Comparison of ENCODE assay signal across 8 mouse cellular contexts in genomic region chr17:23740136-23740584, GRCm38 (mm10). TPM values are rescaled to one million over a fixed set of nuclear protein-coding genes. Genes with fewer than 3 reads are reported as not detected.
DNase-seq lines count a peak whose midpoint lies in the region; ATAC-seq and TF ChIP-seq lines count a peak whose summit lies in the region.

No protein-coding gene starts in this region.

- intact Hi-C loops in heart, postnatal 25 days (cut with DNase I): no loop called here

- TF ChIP-seq RAD21 in MEL (IDR thresholded peaks at IDR 0.05; ENCODE audit: low read depth, low read length): no peak

- TF ChIP-seq CTCF in MEL (IDR thresholded peaks at IDR 0.05 in 2 of 3, conservative IDR thresholded peaks at IDR 0.05 in 1 of 3; ENCODE audit: control insufficient read depth in 1 of 3, insufficient read depth in 1 of 3, low read depth in 2 of 3, low read length in 3 of 3, poor library complexity in 1 of 3, severe bottlenecking in 1 of 3): no peak
- TF ChIP-seq CTCF in layer of hippocampus, adult 2 months (conservative IDR thresholded peaks at IDR 0.05): no peak
- TF ChIP-seq CTCF in lung, adult 2 months (IDR thresholded peaks at IDR 0.05; ENCODE audit: insufficient read depth, low read length): no peak

- H3K79me2 ChIP-seq in MEL (ENCODE audit: control insufficient read depth, insufficient read depth, low read length, poor library complexity): no peaks in the 10 kb centered on the region; the same call in 1 of the 2 replicates

- H3K9ac ChIP-seq in MEL (ENCODE audit: control insufficient read depth, low read depth, low read length, poor library complexity, severe bottlenecking): peak overlapping the region; percentile 84
- H3K9ac ChIP-seq in forebrain, embryonic 16.5 days (replicated peaks; ENCODE audit: low read depth, low read length): peak overlapping the region; percentile 80

- peak; percentile 49 to 67; a peak in 2 of 4 replicates for TF ChIP-seq POLR2A in MEL (IDR thresholded peaks at IDR 0.05; ENCODE audit: control insufficient read depth in 1 of 2, insufficient read depth in 1 of 2, low read depth in 1 of 2, low read length in 2 of 2, poor library complexity in 1 of 2)
- peak; percentile 78 for TF ChIP-seq POLR2A in lung, adult 2 months (IDR thresholded peaks at IDR 0.05; ENCODE audit: borderline replicate concordance, extremely low read depth, low read depth, low read length)

- H3K4me2 ChIP-seq in forebrain, embryonic 16.5 days (ENCODE audit: low read length): peak overlapping the region; percentile 96

- no peaks in the 10 kb centered on the region for H3K27me3 ChIP-seq in MEL (ENCODE audit: control insufficient read depth in 1 of 2, insufficient read depth in 2 of 2, low read length in 2 of 2)
- H3K27me3 ChIP-seq in forebrain, embryonic 16.5 days (replicated peaks; ENCODE audit: control insufficient read depth, insufficient read depth, low read length): peaks cover 45% of the 10 kb centered on the region

- no peaks in the 10 kb centered on the region for H3K9me3 ChIP-seq in MEL (replicated peaks; ENCODE audit: insufficient read depth, low read length)
- H3K9me3 ChIP-seq in forebrain, embryonic 16.5 days (ENCODE audit: control insufficient read depth, low read length): no peaks in the 10 kb centered on the region

- peak; percentile 93 for ATAC-seq in forebrain, embryonic 16.5 days
- ATAC-seq in neutrophil, adult 5-6 weeks (ENCODE audit: extremely low read depth, insufficient number of reproducible peaks, low FRiP score, poor library complexity, severe bottlenecking): peak; percentile 68; the same call in 1 of the 2 replicates

- no peak for TF ChIP-seq EP300 in MEL (IDR thresholded peaks at IDR 0.05; ENCODE audit: low read depth in 1 of 2, low read length in 2 of 2)

- DNase-seq in MEL (ENCODE audit: low read depth, low spot score): peak; percentile 92
- DNase-seq in cerebellum, adult 18-20 months: peak; percentile 93 to 97
- DNase-seq in heart, postnatal 25 days (ENCODE audit: low spot score): peak; percentile 89
- DNase-seq in layer of hippocampus, adult 2 months (ENCODE audit: low spot score in 2 of 2): peak; percentile 91 to 94
- peak; percentile 87 for DNase-seq in lung, adult 2 months
- DNase-seq in testis, postnatal 14 days (ENCODE audit: low spot score): peak; percentile 83

- H3K4me3 ChIP-seq in MEL (ENCODE audit: control insufficient read depth in 1 of 2, insufficient read depth in 1 of 2, low read depth in 2 of 2, low read length in 2 of 2): peak overlapping the region; percentile 72 to 76
- peak overlapping the region; percentile 82 for H3K4me3 ChIP-seq in forebrain, embryonic 16.5 days (replicated peaks; ENCODE audit: low read length)
- H3K4me3 ChIP-seq in layer of hippocampus, adult 2 months: peak overlapping the region; percentile 81
- peak overlapping the region; percentile 78 for H3K4me3 ChIP-seq in lung, adult 2 months (replicated peaks; ENCODE audit: extremely low read depth, low read depth, low read length)

- H3K36me3 ChIP-seq in MEL (ENCODE audit: control insufficient read depth in 1 of 2, insufficient read depth in 2 of 2, low read length in 2 of 2): no peaks in the 10 kb centered on the region
- H3K36me3 ChIP-seq in forebrain, embryonic 16.5 days (ENCODE audit: control insufficient read depth, insufficient read depth): peaks cover 6% of the 10 kb centered on the region; the same call in 1 of the 2 replicates

- peak overlapping the region; percentile 53 for H3K27ac ChIP-seq in MEL (ENCODE audit: control insufficient read depth, low read depth, low read length)
- peak overlapping the region; percentile 48 for H3K27ac ChIP-seq in forebrain, embryonic 16.5 days (ENCODE audit: low read length)
- peak overlapping the region; percentile 97 for H3K27ac ChIP-seq in layer of hippocampus, adult 2 months

- WGBS in forebrain, embryonic 16.5 days: 0% methylated on average over 46 of the region's 46 CpGs
- WGBS in lung, adult 2 months: 0% methylated on average over 44 of the region's 46 CpGs

- H3K4me1 ChIP-seq in MEL (ENCODE audit: control insufficient read depth in 1 of 2, insufficient read depth in 2 of 2, low read length in 2 of 2): peaks cover 0 to 5% of the 10 kb centered on the region in 2 experiments; a peak in 1 of 4 replicates
- peaks cover 37% of the 10 kb centered on the region for H3K4me1 ChIP-seq in forebrain, embryonic 16.5 days (replicated peaks; ENCODE audit: control insufficient read depth, insufficient read depth, low read length)
- H3K4me1 ChIP-seq in lung, adult 2 months (ENCODE audit: control insufficient read depth, insufficient read depth, low read length): peaks cover 14% of the 10 kb centered on the region

TF ChIP-seq in MEL, 35 proteins besides CTCF, POLR2A, EP300 and RAD21 (continues in another document):
- peak; percentile 45 for TF ChIP-seq NELFE (IDR thresholded peaks at IDR 0.05; ENCODE audit: low read depth, low read length)
- TF ChIP-seq ETS1 (IDR thresholded peaks at IDR 0.05; ENCODE audit: low read depth, low read length): no peak
- TF ChIP-seq CHD2 (IDR thresholded peaks at IDR 0.05; ENCODE audit: low read length): no peak
- TF ChIP-seq MAZ (IDR thresholded peaks at IDR 0.05; ENCODE audit: low read depth, low read length): peak; percentile 63; the same call in 1 of the 2 replicates
- no peak for TF ChIP-seq KAT2A (conservative IDR thresholded peaks at IDR 0.05; ENCODE audit: low read depth, low read length)
- no peak for TF ChIP-seq SIN3A (IDR thresholded peaks at IDR 0.05; ENCODE audit: low read length)
- no peak for TF ChIP-seq USF1 (IDR thresholded peaks at IDR 0.05; ENCODE audit: low read depth, low read length)
- TF ChIP-seq JUND (IDR thresholded peaks at IDR 0.05; ENCODE audit: low read depth, low read length): no peak
- no peak for TF ChIP-seq POLR2AphosphoS5 (IDR thresholded peaks at IDR 0.05; ENCODE audit: borderline replicate concordance, low read depth, low read length)
- no peak for TF ChIP-seq ZNF384 (IDR thresholded peaks at IDR 0.05; ENCODE audit: low read depth, low read length)
- TF ChIP-seq MXI1 (IDR thresholded peaks at IDR 0.05; ENCODE audit: low read depth, low read length): no peak; the same call in 1 of the 2 replicates
- no peak; the same call in 1 of the 2 replicates for TF ChIP-seq HCFC1 (IDR thresholded peaks at IDR 0.05; ENCODE audit: low read depth, low read length)
- no peak for TF ChIP-seq POLR2AphosphoS2 (IDR thresholded peaks at IDR 0.05; ENCODE audit: low read length)
- no peak for TF ChIP-seq ZKSCAN1 (IDR thresholded peaks at IDR 0.05; ENCODE audit: low read depth, low read length)
- TF ChIP-seq NRF1 (IDR thresholded peaks at IDR 0.05; ENCODE audit: insufficient read depth, low read depth, low read length, poor library complexity, severe bottlenecking): peak; percentile 70
- no peak for TF ChIP-seq TAL1 (IDR thresholded peaks at IDR 0.05; ENCODE audit: low read length)
- TF ChIP-seq GABPA (IDR thresholded peaks at IDR 0.05; ENCODE audit: low read depth, low read length): no peak
- TF ChIP-seq MAX (IDR thresholded peaks at IDR 0.05; ENCODE audit: low read length): peak; percentile 68

RNA-seq across cellular contexts. Expression of gene Paqr4, which starts 0.5 kb away (rescaled TPM):
- total RNA-seq in MEL (2012; rRNA removed): 5.2 and 6.5 TPM in 2 replicates
- 10 to 100 TPM in 1 of 2 experiments, not detected in 1; 10.7 TPM for polyA plus RNA-seq in MEL (2012; ENCODE audit: insufficient read depth in 1 of 2, insufficient read length in 2 of 2, low read depth in 1 of 2, low replicate concordance in 2 of 2, missing spikeins in 1 of 2)
- polyA plus RNA-seq in forebrain, embryonic 16.5 days (2015; fragmentation: Nextera tagmentation; extraction: Ambion mirVana): 40.8 and 45.6 TPM in 2 replicates
- 10 to 100 TPM; 26.1 to 29.5 TPM for total RNA-seq in heart, postnatal 25 days (2021)
- total RNA-seq in layer of hippocampus, adult 2 months (2021): 10 to 100 TPM; 46.2 to 48.3 TPM
- 59.8 and 63.5 TPM in 2 replicates for polyA plus RNA-seq in lung, adult 2 months (2012; rRNA removed)
- total RNA-seq in neutrophil, adult 5-6 weeks (2017): 0.70 TPM in 1 of 2 replicates, not detected in the other

RNA-seq across cellular contexts. Expression of gene Kremen2, which starts 5.5 kb away (rescaled TPM):
- total RNA-seq in MEL (2012; rRNA removed): 0.10 TPM in 1 of 2 replicates, not detected in the other
- polyA plus RNA-seq in MEL (2012; ENCODE audit: insufficient read depth in 1 of 2, insufficient read length in 2 of 2, low read depth in 1 of 2, low replicate concordance in 2 of 2, missing spikeins in 1 of 2): under 1 TPM in 1 of 2 experiments, not detected in 1; 0.11 TPM
- polyA plus RNA-seq in forebrain, embryonic 16.5 days (2015; fragmentation: Nextera tagmentation; extraction: Ambion mirVana): 0.41 and 1.0 TPM in 2 replicates
- not detected for total RNA-seq in heart, postnatal 25 days (2021)
- total RNA-seq in layer of hippocampus, adult 2 months (2021): under 1 TPM; 0.23 to 0.32 TPM
- polyA plus RNA-seq in lung, adult 2 months (2012; rRNA removed): 0.81 and 1.1 TPM in 2 replicates
- 0.23 TPM in 1 of 2 replicates, not detected in the other for total RNA-seq in neutrophil, adult 5-6 weeks (2017)

RNA-seq across cellular contexts. Expression of gene Pkmyt1, which starts 14.0 kb away (rescaled TPM):
- 15.8 and 16.6 TPM in 2 replicates for total RNA-seq in MEL (2012; rRNA removed)
- 10 to 100 TPM in 1 of 2 experiments, not detected in 1; 49.8 TPM for polyA plus RNA-seq in MEL (2012; ENCODE audit: insufficient read depth in 1 of 2, insufficient read length in 2 of 2, low read depth in 1 of 2, low replicate concordance in 2 of 2, missing spikeins in 1 of 2)
- polyA plus RNA-seq in forebrain, embryonic 16.5 days (2015; fragmentation: Nextera tagmentation; extraction: Ambion mirVana): 22.3 and 25.0 TPM in 2 replicates
- total RNA-seq in heart, postnatal 25 days (2021): 1 to 10 TPM; 1.4 to 1.5 TPM
- total RNA-seq in layer of hippocampus, adult 2 months (2021): 1 to 10 TPM; 3.4 to 3.5 TPM
- 21.8 and 25.3 TPM in 2 replicates for polyA plus RNA-seq in lung, adult 2 months (2012; rRNA removed)
- total RNA-seq in neutrophil, adult 5-6 weeks (2017): 6.5 and 8.0 TPM in 2 replicates

RNA-seq across cellular contexts. Expression of gene 1520401A03Rik, which starts 17.6 kb away (rescaled TPM):
- not detected in 2 replicates for total RNA-seq in MEL (2012; rRNA removed)
- not detected for polyA plus RNA-seq in MEL (2012; ENCODE audit: insufficient read depth in 1 of 2, insufficient read length in 2 of 2, low read depth in 1 of 2, low replicate concordance in 2 of 2, missing spikeins in 1 of 2)
- polyA plus RNA-seq in forebrain, embryonic 16.5 days (2015; fragmentation: Nextera tagmentation; extraction: Ambion mirVana): not detected in 2 replicates
- total RNA-seq in heart, postnatal 25 days (2021): not detected
- under 1 TPM; 0.25 to 0.64 TPM for total RNA-seq in layer of hippocampus, adult 2 months (2021)
- polyA plus RNA-seq in lung, adult 2 months (2012; rRNA removed): not detected in 2 replicates
- total RNA-seq in neutrophil, adult 5-6 weeks (2017): not detected in 2 replicates

RNA-seq across cellular contexts. Expression of gene Flywch1, which starts 31.2 kb away (rescaled TPM):
- total RNA-seq in MEL (2012; rRNA removed): 14.8 and 15.3 TPM in 2 replicates
- 10 to 100 TPM in 1 of 2 experiments, not detected in 1; 29.7 TPM for polyA plus RNA-seq in MEL (2012; ENCODE audit: insufficient read depth in 1 of 2, insufficient read length in 2 of 2, low read depth in 1 of 2, low replicate concordance in 2 of 2, missing spikeins in 1 of 2)
- polyA plus RNA-seq in forebrain, embryonic 16.5 days (2015; fragmentation: Nextera tagmentation; extraction: Ambion mirVana): 151 and 156 TPM in 2 replicates
- 10 to 100 TPM; 29.7 to 33.2 TPM for total RNA-seq in heart, postnatal 25 days (2021)
- 100 to 1,000 TPM; 310 to 345 TPM for total RNA-seq in layer of hippocampus, adult 2 months (2021)
- 37.1 and 39.1 TPM in 2 replicates for polyA plus RNA-seq in lung, adult 2 months (2012; rRNA removed)
- 16.8 and 18.3 TPM in 2 replicates for total RNA-seq in neutrophil, adult 5-6 weeks (2017)

Comparison
In these comparisons a context has a peak if more than half of its experiments do, and no peak if none do; other contexts are left out.
1. Peak in every context shown above with its lines: DNase-seq, ATAC-seq, H3K4me3 ChIP-seq and H3K27ac ChIP-seq.